Mouse (Mus musculus) forebrain, embryonic 11.5 days (tissue): ENCODE results near the gene Myo15b. TPM values are rescaled to one million over a fixed set of nuclear protein-coding genes. Genes with fewer than 3 reads are reported as not detected.
"Not testable (repeated sequence)": the region's sequence is repeated elsewhere in the genome, so short reads cannot be mapped to it uniquely, and the experiment has no call there.

Experiments
- ATAC-seq: fragments of 200-750 bp; cut with Nextera tagmentation; replicated peaks from 2 replicates; pipeline ENCODE4 v1.8.0; 2017; ENCODE audit warnings: moderate TSS enrichment; ENCODE audit not compliant: low FRiP score
- DNase-seq: peaks from one replicate; pipeline ENCODE4 v3.0.0-alpha.2; 2017; ENCODE audit warnings: low spot score
- H3K27ac ChIP-seq: fragments of 300-500 bp; sonication (generic); 2 replicates; pipeline ENCODE4 v1.5.1; 2014; ENCODE audit warnings: low read depth, low read length
- H3K27me3 ChIP-seq: fragments of 300-500 bp; sonication (generic); 2 replicates; pipeline ENCODE4 v1.6.1; 2014; ENCODE audit warnings: mild to moderate bottlenecking, low read length, mixed read lengths; ENCODE audit not compliant: control insufficient read depth, insufficient read depth
- H3K36me3 ChIP-seq: fragments of 300-500 bp; sonication (generic); 2 replicates; pipeline ENCODE4 v1.6.1; 2014; ENCODE audit warnings: mild to moderate bottlenecking, low read length, moderate library complexity, mixed read lengths; ENCODE audit not compliant: control insufficient read depth, insufficient read depth
- H3K4me1 ChIP-seq: fragments of 300-500 bp; sonication (generic); replicated peaks from 2 replicates; pipeline ENCODE4 v1.6.1; 2014; ENCODE audit warnings: low read length, mixed read lengths; ENCODE audit not compliant: control insufficient read depth, insufficient read depth
- H3K4me2 ChIP-seq: fragments of 300-500 bp; sonication (generic); 2 replicates; pipeline ENCODE4 v1.6.1; 2014; ENCODE audit warnings: low read depth, mild to moderate bottlenecking, low read length, moderate library complexity, mixed read lengths; ENCODE audit not compliant: severe bottlenecking
- H3K4me3 ChIP-seq: fragments of 300-500 bp; sonication (generic); 2 replicates; pipeline ENCODE4 v1.5.1; 2014; ENCODE audit warnings: low read depth, low read length
- H3K9ac ChIP-seq: fragments of 300-500 bp; sonication (generic); 2 replicates; pipeline ENCODE4 v1.6.1; 2014; ENCODE audit warnings: low read length
- H3K9me3 ChIP-seq: fragments of 300-500 bp; sonication (generic); 2 replicates; pipeline ENCODE4 v1.6.1; 2016; ENCODE audit warnings: low read length, mixed read lengths; ENCODE audit not compliant: control insufficient read depth
- WGBS: fragments of 180-500 bp; shearing (Covaris S2); extraction: QIAGEN DNeasy Blood & Tissue Kit; methylation state at CpG from one replicate; pipeline ENCODE4 v1.1.7; 2014; 5-methylcytosine and 5-hydroxymethylcytosine counted together
- polyA plus RNA-seq: library from polyadenylated mRNA; unstranded; fragments of >200 nt; fragmentation: Nextera tagmentation; extraction: Ambion mirVana; gene quantifications from 2 replicates; pipeline ENCODE4 v1.2.1, GENCODE M21; 2014

The Myo15b gene
- polyA plus RNA-seq, 1 experiment from 2014 or later = not detected

DNA sequence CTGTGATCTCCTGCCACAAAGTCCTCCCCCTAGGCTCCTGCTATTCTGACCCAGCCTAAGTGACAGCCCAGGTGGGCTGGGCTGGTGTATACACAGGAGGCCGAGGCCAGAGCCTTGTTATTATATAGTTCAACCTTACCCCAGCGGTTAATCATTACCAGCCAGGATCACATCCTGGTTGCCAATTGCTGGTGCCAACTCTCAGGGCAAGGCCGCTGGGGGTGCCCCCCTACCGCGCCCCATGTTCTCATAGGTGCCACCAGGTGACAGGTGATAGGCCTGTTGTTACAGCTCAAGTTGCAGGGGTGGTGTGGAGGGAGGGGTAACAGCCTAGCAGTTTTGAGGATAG lies 14.3 kb upstream of the Myo15b start:
- ATAC-seq (no peak), DNase-seq (no peak)
- Histone ChIP-seq H3K36me3 (no peaks in the 10 kb centered on the region), H3K4me2 (no peak overlapping the region), H3K27ac (no peak overlapping the region), H3K4me3 (no peak overlapping the region), H3K9ac (no peak overlapping the region), H3K27me3 (no peaks in the 10 kb centered on the region), H3K9me3 (no peaks in the 10 kb centered on the region), H3K4me1 (peaks cover 7% of the 10 kb centered on the region; the same call in 1 of the 2 replicates)
- WGBS = 85% methylated on average over 5 of the region's 5 CpGs

DNA sequence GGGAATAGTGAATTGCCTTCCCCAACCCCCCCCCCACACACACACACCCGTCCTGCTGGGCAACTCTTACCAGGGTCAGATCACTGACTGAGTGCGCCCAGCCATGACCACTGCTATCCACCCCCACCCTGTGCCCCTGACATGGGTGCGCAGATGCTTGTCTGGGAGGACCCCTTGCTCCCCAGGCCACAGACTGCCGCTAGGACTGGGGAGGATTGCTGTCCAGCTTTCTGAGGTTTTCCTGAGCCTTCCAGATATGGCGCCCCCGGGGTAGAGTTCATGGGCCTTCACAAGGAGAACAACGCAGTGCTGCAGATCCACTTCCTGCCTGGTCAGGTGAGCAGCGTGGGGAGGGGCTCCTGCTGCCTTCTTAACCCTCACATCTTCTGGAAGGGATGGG lies 14.0 kb upstream of the Myo15b start:
- Histone ChIP-seq H3K9me3 (no peaks in the 10 kb centered on the region), H3K9ac (no peak overlapping the region), H3K36me3 (no peaks in the 10 kb centered on the region), H3K4me1 (peaks cover 7% of the 10 kb centered on the region; the same call in 1 of the 2 replicates), H3K27me3 (no peaks in the 10 kb centered on the region), H3K4me3 (no peak overlapping the region), H3K27ac (no peak overlapping the region), H3K4me2 (no peak overlapping the region)
- DNase-seq = no peak
- ATAC-seq = no peak
- WGBS = 68% methylated on average over 8 of the region's 8 CpGs

DNA sequence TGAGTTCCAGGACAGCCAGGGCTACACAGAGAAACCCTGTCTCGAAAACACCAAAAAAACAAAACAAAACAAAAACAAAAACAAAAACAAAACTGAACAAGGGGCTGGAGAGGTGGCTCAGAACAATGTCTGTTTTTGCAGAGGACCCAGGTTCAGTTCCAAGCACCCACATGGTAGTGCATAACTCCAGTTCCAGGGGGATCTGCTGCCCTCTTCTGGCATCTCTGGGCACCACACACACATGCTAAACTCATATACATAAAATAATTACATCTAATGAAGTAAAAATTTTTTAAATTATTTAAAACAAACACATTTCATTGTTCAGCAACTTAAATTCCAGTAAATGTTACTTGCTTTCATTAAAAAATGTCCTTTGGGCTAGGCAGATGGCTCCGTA lies 12.4 kb upstream of the Myo15b start:
- Histone ChIP-seq H3K9ac (no peak overlapping the region), H3K27ac (no peak overlapping the region), H3K27me3 (no peaks in the 10 kb centered on the region), H3K4me1 (peaks cover 7% of the 10 kb centered on the region; the same call in 1 of the 2 replicates), H3K4me2 (no peak overlapping the region), H3K9me3 (no peaks in the 10 kb centered on the region), H3K4me3 (no peak overlapping the region), H3K36me3 (no peaks in the 10 kb centered on the region)
- DNase-seq (no peak), ATAC-seq (no peak)
- 97% methylated on average over 2 of the region's 2 CpGs for WGBS

DNA sequence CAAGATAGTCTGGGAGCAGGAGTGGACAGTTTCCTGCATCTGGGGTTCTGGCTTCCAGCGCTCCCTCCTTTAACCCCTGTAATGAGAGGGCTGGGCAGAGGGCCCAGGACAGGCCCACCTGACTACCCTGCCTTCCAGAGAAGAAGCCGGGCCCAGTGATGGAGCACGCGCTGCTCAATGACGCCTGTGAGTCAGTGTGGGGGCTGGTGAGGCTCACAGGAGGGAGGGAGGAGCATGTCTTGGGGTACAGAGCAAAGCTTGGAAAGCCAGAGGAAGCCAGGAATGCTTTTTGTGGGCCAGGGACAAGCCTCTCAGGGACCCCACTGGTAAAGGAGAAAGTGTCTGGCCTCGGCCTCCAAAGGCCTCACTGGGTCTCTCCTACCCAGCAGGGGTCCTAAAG lies 3.5 kb upstream of the Myo15b start:
- H3K4me2 ChIP-seq = no peak overlapping the region
- no peak for DNase-seq
- H3K4me3 ChIP-seq = no peak overlapping the region
- no peak overlapping the region for H3K9ac ChIP-seq
- H3K27me3 ChIP-seq = peaks cover 25% of the 10 kb centered on the region
- H3K4me1 ChIP-seq = peaks cover 3% of the 10 kb centered on the region
- WGBS = 77% methylated on average over 6 of the region's 6 CpGs
- ATAC-seq = no peak
- no peaks in the 10 kb centered on the region for H3K9me3 ChIP-seq
- no peak overlapping the region for H3K27ac ChIP-seq
- H3K36me3 ChIP-seq = no peaks in the 10 kb centered on the region

DNA sequence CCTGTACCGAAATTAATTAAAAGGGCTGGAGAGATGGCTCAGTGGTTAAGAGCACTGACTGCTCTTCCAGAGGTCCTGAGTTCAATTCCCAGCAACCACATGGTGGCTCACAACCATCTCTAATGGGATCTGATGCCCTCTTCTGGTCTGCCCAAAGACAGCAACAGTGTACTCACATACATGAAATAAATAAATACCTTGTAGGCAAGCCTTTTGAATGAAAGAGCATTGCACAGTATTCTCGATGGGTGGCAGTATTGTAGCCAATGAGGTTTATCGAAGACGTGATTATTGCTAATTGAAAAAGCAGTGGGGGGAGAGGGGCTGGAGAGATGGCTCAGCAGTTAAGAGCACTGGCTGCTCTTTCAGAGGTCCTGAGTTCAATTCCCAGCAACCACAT lies 1.1 kb upstream of the Myo15b start:
- H3K9ac ChIP-seq, H3K4me2 ChIP-seq, H3K27ac ChIP-seq, H3K4me1 ChIP-seq, H3K9me3 ChIP-seq, DNase-seq, ATAC-seq, H3K4me3 ChIP-seq, H3K36me3 ChIP-seq: not testable (repeated sequence)
- peaks cover 35% of the 10 kb centered on the region for H3K27me3 ChIP-seq
- 86% methylated on average over 4 of the region's 4 CpGs for WGBS

DNA sequence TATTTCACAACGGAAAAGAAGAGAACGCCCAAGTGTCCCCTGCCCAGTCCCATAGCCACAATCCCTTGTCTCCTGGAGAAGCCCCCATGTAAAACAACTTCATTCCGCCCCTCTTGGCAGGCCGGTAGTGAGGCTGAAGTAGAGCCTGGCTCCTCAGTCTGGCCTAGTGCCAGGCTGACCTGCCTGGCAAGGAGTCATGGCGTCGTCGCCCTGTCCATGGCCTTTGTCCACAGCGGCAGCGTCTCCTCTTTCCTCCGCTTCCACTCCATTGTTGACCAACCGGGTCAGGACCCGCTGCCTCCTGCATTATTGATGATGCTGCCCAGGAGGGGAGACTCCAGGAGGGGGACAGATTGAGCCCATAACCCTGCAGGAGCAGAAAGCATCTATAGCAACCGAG lies 270 bp upstream of the Myo15b start:
- Histone ChIP-seq H3K9ac (no peak overlapping the region), H3K27me3 (peaks cover 35% of the 10 kb centered on the region), H3K9me3 (no peaks in the 10 kb centered on the region), H3K27ac (no peak overlapping the region), H3K36me3 (no peaks in the 10 kb centered on the region), H3K4me2 (no peak overlapping the region), H3K4me3 (no peak overlapping the region), H3K4me1 (peaks cover 3% of the 10 kb centered on the region)
- 55% methylated on average over 13 of the region's 13 CpGs for WGBS
- DNase-seq (no peak), ATAC-seq (no peak)

DNA sequence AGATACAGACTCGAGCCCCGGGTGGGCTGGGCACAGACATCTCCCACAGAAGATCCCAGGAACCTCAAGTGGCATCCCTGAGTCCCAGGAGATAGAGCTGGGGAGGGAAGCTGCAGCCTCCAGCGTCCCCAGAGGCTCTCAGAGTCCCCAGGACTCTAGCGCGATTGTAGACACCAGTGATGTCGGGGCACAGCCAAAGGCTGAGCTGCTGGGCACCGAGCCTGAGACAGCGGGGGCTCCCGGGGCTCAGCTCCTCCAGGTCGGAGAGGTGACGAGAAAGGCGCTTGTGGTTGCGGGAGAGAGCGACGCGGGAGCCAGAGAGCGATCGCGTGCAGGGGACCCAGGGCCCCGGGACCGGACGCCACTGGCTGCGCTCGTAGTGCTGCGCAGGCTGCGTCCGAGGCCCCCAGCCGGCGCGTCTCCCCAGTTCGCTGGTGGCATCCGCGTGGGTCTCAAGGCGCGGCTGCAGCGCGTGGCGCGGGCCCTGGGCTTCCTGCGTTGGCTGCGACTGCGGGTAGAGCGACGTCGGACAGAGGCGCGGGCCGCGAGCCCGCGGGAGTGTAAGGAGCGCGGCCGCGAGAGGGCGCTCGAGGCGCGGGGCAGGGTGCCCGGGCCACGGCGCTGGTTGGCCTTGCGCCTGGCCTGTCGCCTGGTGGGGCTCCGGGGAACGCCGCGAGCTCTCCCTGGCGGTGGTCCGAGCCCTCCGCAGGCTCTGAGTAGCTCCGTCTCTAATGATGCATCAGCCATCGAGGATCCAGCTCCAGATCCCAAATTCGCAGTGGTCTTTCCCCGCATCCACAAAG lies 1.1 kb downstream of the Myo15b start:
- ATAC-seq (peak; percentile 86), DNase-seq (peak; percentile 93)
- H3K9ac ChIP-seq = peak overlapping the region; percentile 45
- H3K4me2 ChIP-seq = peak overlapping the region; percentile 51; the same call in 1 of the 2 replicates
- H3K27me3 ChIP-seq = peaks cover 35% of the 10 kb centered on the region
- 4% methylated on average over 75 of the region's 75 CpGs for WGBS
- H3K9me3 ChIP-seq = no peaks in the 10 kb centered on the region
- H3K4me3 ChIP-seq = peak overlapping the region; percentile 29
- peaks cover 3% of the 10 kb centered on the region for H3K4me1 ChIP-seq
- no peaks in the 10 kb centered on the region for H3K36me3 ChIP-seq
- no peak overlapping the region for H3K27ac ChIP-seq

DNA sequence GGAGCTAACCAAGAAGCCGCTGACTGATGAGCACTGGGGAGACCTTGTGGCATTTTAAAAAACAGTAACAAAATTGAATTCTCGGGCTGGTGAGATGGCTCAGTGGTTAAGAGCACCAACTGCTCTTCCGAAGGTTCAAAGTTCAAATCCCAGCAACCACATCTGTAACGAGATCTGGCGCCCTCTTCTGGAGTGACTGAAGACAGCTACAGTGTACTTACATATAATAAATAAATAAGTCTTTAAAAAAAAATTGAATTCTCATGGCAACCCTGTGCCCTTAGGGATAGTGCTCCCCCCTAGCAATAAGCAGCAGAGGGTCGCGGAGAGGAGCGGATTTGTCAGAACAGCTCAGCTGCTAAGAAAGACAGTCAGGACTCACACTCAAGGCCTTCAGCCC lies 5.7 kb downstream of the Myo15b start:
- Histone ChIP-seq H3K4me3 (no peak overlapping the region), H3K9me3 (no peaks in the 10 kb centered on the region), H3K27me3 (peaks cover 18% of the 10 kb centered on the region), H3K9ac (no peak overlapping the region), H3K4me1 (peaks cover 6% of the 10 kb centered on the region), H3K36me3 (no peaks in the 10 kb centered on the region), H3K27ac (no peak overlapping the region), H3K4me2 (no peak overlapping the region)
- DNase-seq = no peak
- ATAC-seq = no peak
- 90% methylated on average over 8 of the region's 8 CpGs for WGBS

DNA sequence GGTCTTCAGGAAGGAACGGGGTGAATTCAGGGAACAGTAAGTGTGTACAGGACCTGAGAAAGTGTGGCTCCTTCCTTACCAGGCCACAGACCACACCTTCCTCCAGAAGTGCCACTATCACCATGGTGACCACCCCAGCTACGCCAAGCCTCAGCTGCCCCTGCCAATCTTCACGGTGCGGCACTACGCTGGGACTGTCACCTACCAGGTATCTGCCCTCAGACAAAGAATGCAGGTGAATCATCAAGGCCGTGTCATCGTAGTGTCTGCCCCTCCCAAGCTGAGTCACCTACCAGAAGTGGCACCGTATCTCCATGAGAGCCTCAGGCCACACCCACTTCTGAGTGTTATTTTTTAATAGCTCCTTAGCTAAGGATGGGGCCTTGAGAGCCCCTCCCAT lies 11.2 kb downstream of the Myo15b start:
- Histone ChIP-seq H3K4me2 (no peak overlapping the region), H3K27ac (no peak overlapping the region), H3K9ac (no peak overlapping the region), H3K27me3 (no peaks in the 10 kb centered on the region), H3K4me3 (no peak overlapping the region), H3K4me1 (0 out of 2 replicates have a peak, but pooled peaks cover 3% of the 10 kb centered on the region), H3K9me3 (no peaks in the 10 kb centered on the region), H3K36me3 (no peaks in the 10 kb centered on the region)
- 87% methylated on average over 8 of the region's 8 CpGs for WGBS
- no peak for DNase-seq
- no peak for ATAC-seq
